In the genomic region with DNA sequence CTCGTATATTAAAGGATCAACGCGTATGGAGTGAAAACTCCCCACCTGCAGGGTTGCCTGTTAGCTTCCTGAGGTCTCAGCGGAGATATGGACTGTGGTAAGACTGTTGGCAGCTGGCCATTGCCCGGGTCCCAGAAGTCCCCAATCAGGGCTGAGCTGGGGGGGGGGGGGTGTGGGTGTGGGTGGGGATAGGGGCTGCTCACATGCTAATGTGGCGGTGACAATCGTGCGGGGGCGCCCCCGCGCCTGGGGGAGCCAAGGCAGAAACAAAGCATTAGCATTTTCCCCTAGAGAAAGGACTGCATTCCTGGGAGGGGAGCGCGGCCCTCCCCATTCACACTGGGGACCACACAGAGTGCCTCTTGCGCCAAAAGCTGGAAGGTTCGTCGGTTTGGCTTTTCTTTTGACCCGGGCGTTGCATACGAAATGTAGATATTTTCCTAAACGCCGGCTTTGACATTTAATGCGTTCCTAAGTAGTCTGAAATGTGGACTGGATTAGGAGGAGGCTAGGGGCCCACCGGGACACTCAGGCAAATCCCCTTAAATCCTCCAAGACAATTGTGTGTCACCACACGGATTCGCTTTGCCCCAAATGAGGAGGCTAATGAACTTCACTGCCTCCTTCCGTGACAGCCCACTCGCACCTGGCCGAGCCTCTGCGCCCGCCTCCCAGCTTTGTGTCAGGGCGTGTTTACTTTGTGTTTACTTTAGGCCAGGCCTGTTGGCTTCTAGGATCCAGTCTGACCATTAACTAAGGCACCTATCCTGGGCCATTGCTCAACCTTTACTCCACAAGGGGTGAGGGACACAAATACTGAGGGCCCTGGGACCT, we compare ENCODE assay signal across 8 mouse cellular contexts. TPM values are rescaled to one million over a fixed set of nuclear protein-coding genes. Genes with fewer than 3 reads are reported as not detected.
DNase-seq lines count a peak whose midpoint lies in the region; ATAC-seq and TF ChIP-seq lines count a peak whose summit lies in the region.

No protein-coding gene starts in this region.

- no peak for TF ChIP-seq POLR2A in lung, adult 2 months (IDR thresholded peaks at IDR 0.05; ENCODE audit: borderline replicate concordance, extremely low read depth, low read depth, low read length)

- H3K4me2 ChIP-seq in embryonic facial prominence, embryonic 13.5 days: peak overlapping the region; percentile 77
- peak overlapping the region; percentile 78 for H3K4me2 ChIP-seq in intestine, embryonic 15.5 days (replicated peaks)

- peaks cover under 1% of the 10 kb centered on the region for H3K27me3 ChIP-seq in megakaryocyte, embryonic 14.5 days (replicated peaks)
- no peaks in the 10 kb centered on the region for H3K27me3 ChIP-seq in embryonic facial prominence, embryonic 13.5 days
- H3K27me3 ChIP-seq in intestine, embryonic 15.5 days (replicated peaks): no peaks in the 10 kb centered on the region
- no peaks in the 10 kb centered on the region for H3K27me3 ChIP-seq in splenic B cell, adult 2 months (ENCODE audit: control insufficient read depth, insufficient read depth, low read length, poor library complexity, severe bottlenecking)

- H3K36me3 ChIP-seq in megakaryocyte, embryonic 14.5 days (replicated peaks; ENCODE audit: low read length): peaks cover 39% of the 10 kb centered on the region
- H3K36me3 ChIP-seq in embryonic facial prominence, embryonic 13.5 days: peaks cover 39% of the 10 kb centered on the region
- H3K36me3 ChIP-seq in intestine, embryonic 15.5 days: peaks cover 16% of the 10 kb centered on the region; the same call in 1 of the 2 replicates
- 0 out of 2 replicates have a peak, but pooled peaks cover 2% of the 10 kb centered on the region for H3K36me3 ChIP-seq in splenic B cell, adult 2 months (ENCODE audit: control insufficient read depth, insufficient read depth, low read length, poor library complexity, severe bottlenecking)

- peak; percentile 10 for DNase-seq in lung, adult 2 months
- peak; percentile 32 for DNase-seq in splenic B cell, adult 2 months (ENCODE audit: low read depth, low spot score)
- DNase-seq in urinary bladder, postnatal 4 days (ENCODE audit: low spot score in 2 of 2): no peak
- no peak for DNase-seq in right cerebral cortex, postnatal 36 days (ENCODE audit: low spot score in 2 of 2)

- H3K4me3 ChIP-seq in megakaryocyte, embryonic 14.5 days (replicated peaks): peak overlapping the region; percentile 87
- peak overlapping the region; percentile 45 for H3K4me3 ChIP-seq in embryonic facial prominence, embryonic 13.5 days
- H3K4me3 ChIP-seq in intestine, embryonic 15.5 days (replicated peaks): peak overlapping the region; percentile 41
- H3K4me3 ChIP-seq in lung, adult 2 months (replicated peaks; ENCODE audit: extremely low read depth, low read depth, low read length): peak overlapping the region; percentile 25

- H3K9ac ChIP-seq in embryonic facial prominence, embryonic 13.5 days: peak overlapping the region; percentile 67
- H3K9ac ChIP-seq in intestine, embryonic 15.5 days: peak overlapping the region; percentile 41

- no peak for ATAC-seq in megakaryocyte, adult 5-6 weeks (ENCODE audit: poor library complexity, severe bottlenecking)
- peak; percentile 56; the same call in 1 of the 2 replicates for ATAC-seq in embryonic facial prominence, embryonic 13.5 days (ENCODE audit: insufficient number of reproducible peaks, insufficient read depth, low FRiP score, low TSS enrichment, low read depth)
- ATAC-seq in intestine, embryonic 15.5 days: peak; percentile 67

- WGBS in embryonic facial prominence, embryonic 13.5 days: 5% methylated on average over 31 of the region's 31 CpGs
- WGBS in intestine, embryonic 15.5 days: 5% methylated on average over 31 of the region's 31 CpGs
- 19% methylated on average over 31 of the region's 31 CpGs for WGBS in lung, adult 2 months

- TF ChIP-seq CTCF in lung, adult 2 months (IDR thresholded peaks at IDR 0.05; ENCODE audit: insufficient read depth, low read length): no peak

- no peaks in the 10 kb centered on the region for H3K9me3 ChIP-seq in megakaryocyte, embryonic 14.5 days
- no peaks in the 10 kb centered on the region for H3K9me3 ChIP-seq in embryonic facial prominence, embryonic 13.5 days
- no peaks in the 10 kb centered on the region for H3K9me3 ChIP-seq in intestine, embryonic 15.5 days

- H3K4me1 ChIP-seq in megakaryocyte, embryonic 14.5 days: peaks cover 24% of the 10 kb centered on the region
- H3K4me1 ChIP-seq in embryonic facial prominence, embryonic 13.5 days: peaks cover 13% of the 10 kb centered on the region
- peaks cover 6% of the 10 kb centered on the region for H3K4me1 ChIP-seq in intestine, embryonic 15.5 days (replicated peaks)
- peaks cover 4% of the 10 kb centered on the region; the same call in 1 of the 2 replicates for H3K4me1 ChIP-seq in lung, adult 2 months (ENCODE audit: control insufficient read depth, insufficient read depth, low read length)

- peak overlapping the region; percentile 58 for H3K27ac ChIP-seq in embryonic facial prominence, embryonic 13.5 days
- H3K27ac ChIP-seq in intestine, embryonic 15.5 days: peak overlapping the region; percentile 51

RNA-seq across cellular contexts. Expression of gene Trim71, which starts 20.2 kb away (rescaled TPM):
- 0.28 TPM in 1 of 2 replicates, not detected in the other for polyA plus RNA-seq in megakaryocyte, embryonic 14.5 days (2012; ENCODE audit: insufficient read depth, low replicate concordance)
- total RNA-seq in megakaryocyte, adult 5-6 weeks (2015): not detected in 2 replicates
- not detected in 2 replicates for total RNA-seq in megakaryocyte, adult 5-6 weeks (2017)
- polyA plus RNA-seq in embryonic facial prominence, embryonic 13.5 days (2015; fragmentation: Nextera tagmentation; extraction: Ambion mirVana): 0.39 and 0.46 TPM in 2 replicates
- polyA plus RNA-seq in intestine, embryonic 15.5 days (2015; fragmentation: Nextera tagmentation; extraction: Ambion mirVana): 4.1 TPM in 2 replicates
- 0.05 and 0.08 TPM in 2 replicates for polyA plus RNA-seq in lung, adult 2 months (2012; rRNA removed)

RNA-seq across cellular contexts. Expression of gene Cnot10, which starts 55.6 kb away (rescaled TPM):
- polyA plus RNA-seq in megakaryocyte, embryonic 14.5 days (2012; ENCODE audit: insufficient read depth, low replicate concordance): 7.8 and 9.6 TPM in 2 replicates
- total RNA-seq in megakaryocyte, adult 5-6 weeks (2015): 14.3 and 14.7 TPM in 2 replicates
- 26.8 and 33.3 TPM in 2 replicates for total RNA-seq in megakaryocyte, adult 5-6 weeks (2017)
- polyA plus RNA-seq in embryonic facial prominence, embryonic 13.5 days (2015; fragmentation: Nextera tagmentation; extraction: Ambion mirVana): 77.0 and 83.5 TPM in 2 replicates
- 51.9 and 53.1 TPM in 2 replicates for polyA plus RNA-seq in intestine, embryonic 15.5 days (2015; fragmentation: Nextera tagmentation; extraction: Ambion mirVana)
- polyA plus RNA-seq in lung, adult 2 months (2012; rRNA removed): 23.0 and 28.9 TPM in 2 replicates

Comparison
In these comparisons a context has a peak if more than half of its experiments do, and no peak if none do; other contexts are left out.
1. H3K4me3 ChIP-seq: peak in every context shown above with its lines; median percentile 87 in megakaryocyte, embryonic 14.5 days; 45 in embryonic facial prominence, embryonic 13.5 days; 41 in intestine, embryonic 15.5 days; 25 in lung, adult 2 months.
2. DNase-seq: peak in lung, adult 2 months (single experiment) and splenic B cell, adult 2 months (single experiment); none in urinary bladder, postnatal 4 days (0 of 2) and right cerebral cortex, postnatal 36 days (0 of 2).